Mouse (Mus musculus) G1E (cell line): ENCODE measurements at regions not wholly inside any gene's neighbourhood (a gene's known extent, or its start where the extent isn't known, plus 50 kb on each side); places are given as distances from the start of the nearest gene placed in this dataset.

Experiments
- ATAC-seq: 2 replicates; pipeline ENCODE4 v1.8.0; 2016; ENCODE audit warnings: mild to moderate bottlenecking; ENCODE audit not compliant: insufficient number of reproducible peaks, poor library complexity, low FRiP score, severe bottlenecking; ENCODE audit errors: extremely low read depth
- DNase-seq: peaks from one replicate; pipeline ENCODE4 v3.0.0; 2012; ENCODE audit warnings: low spot score
- H3K27me3 ChIP-seq: 2 replicates; pipeline ENCODE4 v1.6.1; 2012; ENCODE audit warnings: mild to moderate bottlenecking, low read length, inconsistent platforms; ENCODE audit not compliant: insufficient read depth
- H3K36me3 ChIP-seq: replicated peaks from 2 replicates; pipeline ENCODE3; 2012; ENCODE audit warnings: mild to moderate bottlenecking, inconsistent platforms
- H3K4me1 ChIP-seq: 2 replicates; pipeline ENCODE4 v1.6.1; 2012; ENCODE audit warnings: low read depth, low read length, inconsistent platforms, mixed read lengths; ENCODE audit not compliant: insufficient read depth
- H3K4me3 ChIP-seq: 2 replicates; pipeline ENCODE4 v1.5.1; 2012; ENCODE audit warnings: low read depth, mild to moderate bottlenecking, inconsistent platforms, low read length, moderate library complexity, mixed read lengths
- H3K9me3 ChIP-seq: replicated peaks from 2 replicates; pipeline ENCODE4 v1.6.1; 2012; ENCODE audit warnings: inconsistent platforms
- CTCF ChIP-seq: IDR thresholded peaks from 2 replicates; pipeline ENCODE4 v1.5.1; 2012; ENCODE audit warnings: low read depth, low read length, inconsistent platforms, mixed read lengths
- GATA1 ChIP-seq: IDR thresholded peaks from 2 replicates; pipeline ENCODE4 v1.6.1; 2012; ENCODE audit warnings: borderline replicate concordance, low read length, inconsistent platforms, mixed read lengths
- GATA2 ChIP-seq: IDR thresholded peaks from 2 replicates; pipeline ENCODE4 v1.6.1; 2012; ENCODE audit warnings: low read depth, low read length, inconsistent platforms, borderline replicate concordance
- POLR2AphosphoS5 ChIP-seq: IDR thresholded peaks from 2 replicates; pipeline ENCODE4 v1.6.1; 2012; ENCODE audit warnings: low read depth, low read length, inconsistent platforms; ENCODE audit not compliant: insufficient replicate concordance
- TAL1 ChIP-seq: conservative IDR thresholded peaks from 2 replicates; pipeline ENCODE4 v1.6.1; 2012; ENCODE audit warnings: low read depth, low read length, inconsistent platforms, mixed read lengths

GRCm38 (mm10) chr7:73144846-73145245 lies 230.5 kb upstream of the Rgma start:
- H3K4me3 ChIP-seq = no peak overlapping the region
- no peak for TF ChIP-seq GATA1
- no peak for TF ChIP-seq CTCF
- no peak for TF ChIP-seq POLR2AphosphoS5
- no peak for TF ChIP-seq TAL1
- no peak for TF ChIP-seq GATA2
- H3K36me3 ChIP-seq = no peaks in the 10 kb centered on the region
- H3K4me1 ChIP-seq = no peaks in the 10 kb centered on the region
- no peak for ATAC-seq
- peaks cover 53% of the 10 kb centered on the region for H3K9me3 ChIP-seq
- no peaks in the 10 kb centered on the region for H3K27me3 ChIP-seq
- DNase-seq = no peak

- no peaks in the 10 kb centered on the region for H3K36me3 ChIP-seq
- no peak for TF ChIP-seq TAL1
- TF ChIP-seq POLR2AphosphoS5 = no peak
- no peak for TF ChIP-seq GATA2
- no peak for TF ChIP-seq CTCF
- no peak for TF ChIP-seq GATA1
- peaks cover 58% of the 10 kb centered on the region for H3K9me3 ChIP-seq
- no peak overlapping the region for H3K4me3 ChIP-seq
- DNase-seq = no peak
- no peak for ATAC-seq
- no peaks in the 10 kb centered on the region for H3K27me3 ChIP-seq
- H3K4me1 ChIP-seq = no peaks in the 10 kb centered on the region
Measured at GRCm38 (mm10) chr7:73147251-73147650, 228.1 kb upstream of the Rgma start.

- DNase-seq (no peak), ATAC-seq (no peak)
- Histone ChIP-seq H3K36me3 (no peaks in the 10 kb centered on the region), H3K4me3 (no peak overlapping the region), H3K9me3 (peaks cover 55% of the 10 kb centered on the region), H3K4me1 (no peaks in the 10 kb centered on the region), H3K27me3 (no peaks in the 10 kb centered on the region)
- TF ChIP-seq GATA2 (no peak), GATA1 (no peak), POLR2AphosphoS5 (no peak), TAL1 (no peak), CTCF (no peak)
Measured at GRCm38 (mm10) chr7:73150436-73150835, 224.9 kb upstream of the Rgma start.

- Histone ChIP-seq H3K36me3 (no peaks in the 10 kb centered on the region), H3K4me3 (no peak overlapping the region), H3K4me1 (no peaks in the 10 kb centered on the region), H3K27me3 (no peaks in the 10 kb centered on the region), H3K9me3 (peaks cover 47% of the 10 kb centered on the region)
- DNase-seq (no peak), ATAC-seq (no peak)
- TF ChIP-seq POLR2AphosphoS5 (no peak), GATA2 (no peak), TAL1 (no peak), CTCF (no peak), GATA1 (no peak)
Measured at GRCm38 (mm10) chr7:73151586-73152467, 223.5 kb upstream of the Rgma start.

GRCm38 (mm10) chr7:73153668-73154067 lies 221.6 kb upstream of the Rgma start:
- H3K36me3 ChIP-seq = no peaks in the 10 kb centered on the region
- DNase-seq (no peak), ATAC-seq (no peak)
- TF ChIP-seq GATA1 (no peak), CTCF (no peak), GATA2 (no peak), POLR2AphosphoS5 (no peak), TAL1 (no peak)
- H3K4me1 ChIP-seq = no peaks in the 10 kb centered on the region
- no peak overlapping the region for H3K4me3 ChIP-seq
- no peaks in the 10 kb centered on the region for H3K27me3 ChIP-seq
- peaks cover 44% of the 10 kb centered on the region for H3K9me3 ChIP-seq

- ATAC-seq (no peak), DNase-seq (no peak)
- H3K4me1 ChIP-seq = no peaks in the 10 kb centered on the region
- H3K27me3 ChIP-seq = no peaks in the 10 kb centered on the region
- H3K4me3 ChIP-seq = no peak overlapping the region
- no peaks in the 10 kb centered on the region for H3K36me3 ChIP-seq
- peaks cover 40% of the 10 kb centered on the region for H3K9me3 ChIP-seq
- TF ChIP-seq TAL1 (no peak), GATA2 (no peak), POLR2AphosphoS5 (no peak), CTCF (no peak), GATA1 (no peak)
Measured at GRCm38 (mm10) chr7:73158833-73159232, 216.5 kb upstream of the Rgma start.
